Mouse (Mus musculus) Muller cell, postnatal 12 days (primary cell): ENCODE measurements around the gene Hexa.
A peak's percentile ranks its signal among the peaks of the same experiment; 100 is the strongest.

Experiments used
- DNase-seq: peaks from one replicate; pipeline ENCODE4 v3.0.0-alpha.2; 2015; ENCODE audit errors: inconsistent ontology term

Gene Hexa

GRCm38 (mm10) chr9:59539441-59540137 is at the start of gene Hexa, which contains the start of gene Tmem202:
Hexa (plus strand) TSS chr9:59539540.
Tmem202 (minus strand) TSS chr9:59539847.
- peak; percentile 94 for DNase-seq

- DNase-seq, result no peak
These were observed 31.2 kb upstream of the Hexa start for GRCm38 (mm10) chr9:59508146-59508545.

- DNase-seq, result no peak
These were observed 27.0 kb upstream of the Hexa start for GRCm38 (mm10) chr9:59512381-59512780.

GRCm38 (mm10) chr9:59515069-59515468 is 24.3 kb upstream of the Hexa start:
- DNase-seq, result no peak

DNA sequence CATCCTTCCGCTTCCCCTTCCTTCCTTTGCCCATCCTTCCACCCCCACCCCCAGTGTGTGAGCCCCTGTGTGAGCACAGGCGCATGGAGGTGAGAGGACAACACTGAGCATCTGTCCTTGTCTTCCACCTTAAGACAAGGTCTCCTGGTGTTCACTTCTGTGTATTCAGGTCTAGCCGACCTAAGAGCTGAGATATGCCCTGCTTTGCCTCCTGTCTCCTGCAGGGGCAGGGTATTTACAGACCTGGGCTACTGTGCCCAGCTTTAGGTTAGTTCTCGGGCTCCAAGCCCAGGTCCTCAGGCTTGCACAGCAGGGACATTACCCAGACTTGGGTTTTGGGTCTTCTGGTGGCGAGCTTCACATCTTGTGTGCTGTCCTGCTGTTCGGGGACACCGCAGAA is 22.2 kb upstream of the Hexa start:
- no peak for DNase-seq

GRCm38 (mm10) chr9:59518976-59519375 is 20.4 kb upstream of the Hexa start:
- DNase-seq, result no peak

GRCm38 (mm10) chr9:59519396-59519795 is 19.9 kb upstream of the Hexa start:
- no peak for DNase-seq

- DNase-seq, result no peak
These were observed 16.4 kb upstream of the Hexa start for GRCm38 (mm10) chr9:59522906-59523305.

DNA sequence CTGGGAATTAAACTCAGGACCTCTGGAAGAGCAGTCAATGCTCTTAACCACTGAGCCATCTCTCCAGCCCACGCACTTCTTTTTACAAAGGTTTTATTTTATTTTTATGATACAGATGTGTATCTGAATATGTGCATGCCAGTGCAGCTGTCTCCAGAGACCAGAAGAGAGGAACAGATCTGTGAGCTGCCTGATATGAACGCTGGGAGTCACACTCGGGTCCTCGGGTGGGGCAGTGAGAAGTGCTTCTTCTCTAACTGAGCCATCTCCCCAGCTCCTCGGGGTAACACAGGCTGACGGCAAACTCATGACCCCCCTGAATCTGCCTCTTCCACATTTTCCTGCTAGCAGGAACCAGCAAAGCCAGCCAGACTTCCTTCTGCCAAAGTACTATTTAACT is 12.6 kb upstream of the Hexa start:
- DNase-seq, result no peak

DNA sequence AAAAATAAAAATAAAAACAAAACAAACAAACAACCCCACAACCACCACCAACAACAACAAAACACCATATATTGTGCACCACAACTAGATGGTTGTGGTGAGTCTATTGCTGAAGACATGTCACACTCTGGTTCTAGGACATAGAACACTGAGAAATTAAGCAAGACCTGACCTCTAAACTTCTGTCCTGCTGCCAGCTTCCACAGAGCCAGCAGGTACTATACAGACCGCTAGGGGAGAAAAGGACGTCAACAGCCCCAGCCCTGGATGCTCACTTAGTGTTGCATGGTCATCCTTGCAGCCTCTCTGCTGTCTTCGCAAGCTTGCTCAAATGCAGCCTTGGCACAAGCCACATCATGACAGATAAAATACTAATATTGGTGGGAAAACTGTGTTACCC is 11.8 kb upstream of the Hexa start:
- DNase-seq, result no peak

- DNase-seq, result no peak
These were observed 11.1 kb upstream of the Hexa start for GRCm38 (mm10) chr9:59528274-59528673.

- DNase-seq, result no peak
These were observed 7.7 kb upstream of the Hexa start for GRCm38 (mm10) chr9:59531645-59532044.

GRCm38 (mm10) chr9:59533422-59533821 is 5.9 kb upstream of the Hexa start:
- no peak for DNase-seq

DNA sequence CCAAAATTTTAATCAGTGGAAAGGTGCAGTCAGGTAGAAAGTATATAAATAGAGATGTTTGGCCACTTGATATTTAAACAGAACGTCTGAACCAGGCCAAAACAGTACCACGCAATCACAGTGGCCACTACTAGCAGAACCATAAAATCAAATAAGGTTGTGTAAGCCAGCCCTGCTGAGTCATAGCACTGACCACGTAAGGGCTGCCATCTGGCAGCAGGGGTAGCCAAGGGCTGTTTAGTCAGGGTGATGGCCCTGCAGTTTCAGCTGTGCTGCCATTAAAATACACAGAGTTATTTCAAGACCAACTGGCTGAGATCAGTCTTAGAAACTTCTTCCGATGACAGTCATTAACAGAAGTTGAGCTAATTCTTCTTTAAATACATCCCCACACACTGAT is 5.5 kb upstream of the Hexa start:
- peak; percentile 71 for DNase-seq

DNA sequence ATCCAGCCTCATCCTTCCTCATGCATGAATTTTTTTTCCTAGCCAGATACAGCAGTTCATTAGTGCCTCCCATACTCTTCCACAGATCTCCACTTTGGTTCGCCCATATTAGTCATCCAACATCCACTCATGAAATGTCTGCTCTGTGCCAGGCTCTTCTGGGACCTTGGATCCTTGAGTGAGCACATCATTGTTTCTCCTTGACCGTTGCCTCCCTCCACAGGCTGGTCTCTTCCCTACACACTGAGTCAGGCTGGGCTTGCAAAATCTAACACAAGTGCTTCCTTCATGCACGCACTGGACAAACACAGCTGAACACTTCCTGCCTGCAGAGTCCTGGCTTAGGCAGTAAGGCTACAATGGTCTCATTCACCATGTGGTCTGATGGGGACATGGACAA is 1.7 kb upstream of the Hexa start:
- DNase-seq, result peak; percentile 81

DNA sequence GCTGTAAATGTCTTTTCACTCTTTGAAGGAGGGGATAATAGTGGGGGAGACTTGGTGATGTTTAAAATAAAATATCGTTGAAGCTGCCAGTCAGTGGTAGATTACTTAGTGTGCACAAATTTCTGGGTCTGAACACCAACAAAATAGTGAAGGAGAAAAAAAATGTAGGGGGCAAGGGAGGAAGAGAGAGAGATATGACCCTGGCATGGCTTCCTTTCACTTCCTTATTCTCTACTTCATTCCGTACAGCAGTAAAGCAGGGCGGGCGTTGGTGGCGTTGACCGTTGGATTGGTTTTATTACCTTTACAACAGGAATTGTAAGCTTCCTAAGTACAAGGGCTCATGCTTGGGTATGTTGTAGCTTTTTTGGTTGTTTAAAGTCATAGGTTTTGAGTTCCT is 2.3 kb downstream of the Hexa start:
- DNase-seq, result no peak

- no peak for DNase-seq
These were observed 3.5 kb downstream of the Hexa start for GRCm38 (mm10) chr9:59542766-59543324.

DNA sequence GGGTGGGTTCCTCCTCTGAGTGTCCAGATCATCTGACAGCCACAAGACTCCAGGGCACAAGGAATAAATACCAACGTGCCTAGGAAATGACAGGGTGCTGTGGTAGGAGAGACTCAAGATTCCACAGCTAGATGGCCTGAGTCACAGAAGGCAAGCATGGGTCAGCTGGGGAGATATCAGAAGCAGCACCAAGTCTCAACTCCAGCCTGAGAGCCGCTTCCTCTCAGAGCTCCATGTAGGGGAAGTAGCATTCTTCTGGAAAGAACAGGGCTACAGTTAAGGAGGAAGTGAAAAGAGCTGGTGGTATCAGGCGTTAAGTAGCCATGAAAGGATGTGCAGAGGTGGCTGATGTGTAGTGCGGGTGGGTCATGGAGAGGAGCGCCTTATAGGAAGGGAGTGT is 5.4 kb downstream of the Hexa start:
- no peak for DNase-seq

DNA sequence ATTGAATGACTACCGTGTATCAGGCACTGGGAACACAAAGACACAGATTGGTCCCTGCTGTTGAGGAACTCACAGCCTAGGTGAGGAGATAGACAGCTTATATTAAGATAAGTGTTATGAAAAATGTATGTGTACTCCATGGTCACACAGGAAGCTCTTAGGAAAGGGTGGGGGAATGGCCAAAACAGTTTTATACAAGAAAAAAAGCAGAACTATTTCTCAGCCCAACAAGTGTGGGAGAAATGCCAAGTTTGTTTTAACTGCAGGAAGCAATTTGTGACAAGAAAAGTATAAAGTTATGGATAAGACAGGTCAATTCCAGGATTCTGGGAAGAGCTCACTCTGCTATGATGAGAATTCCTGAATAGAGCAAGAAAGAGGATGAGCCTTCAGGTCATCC is 8.5 kb downstream of the Hexa start:
- DNase-seq, result no peak

DNA sequence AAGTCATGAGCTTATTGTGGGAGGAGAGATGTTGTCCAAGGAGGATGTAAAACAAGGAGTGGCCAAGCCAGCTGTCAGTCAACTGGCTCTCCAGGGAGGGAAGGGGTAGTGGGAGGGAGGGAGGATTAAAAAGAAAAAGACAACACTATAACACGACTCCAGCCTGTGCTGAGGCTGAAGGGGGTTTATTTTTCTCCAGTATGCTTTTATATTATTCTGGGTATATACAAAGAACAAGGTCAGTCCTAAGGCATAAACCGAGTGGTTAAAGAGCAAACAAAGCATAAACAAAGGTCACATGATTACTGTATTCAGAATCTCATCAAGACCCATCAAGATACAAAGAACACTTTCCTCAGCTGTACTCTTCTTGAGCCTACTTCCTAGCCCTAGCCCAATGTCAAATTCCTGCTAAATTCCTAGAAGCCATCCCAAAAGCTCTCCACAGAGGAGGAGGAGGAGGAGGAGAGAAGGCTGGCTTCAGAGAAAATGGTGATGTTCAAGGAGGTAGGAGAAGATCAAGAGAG is 9.7 kb downstream of the Hexa start:
- no peak for DNase-seq

- DNase-seq, result no peak
These were observed 10.7 kb downstream of the Hexa start for GRCm38 (mm10) chr9:59550077-59550476.

DNA sequence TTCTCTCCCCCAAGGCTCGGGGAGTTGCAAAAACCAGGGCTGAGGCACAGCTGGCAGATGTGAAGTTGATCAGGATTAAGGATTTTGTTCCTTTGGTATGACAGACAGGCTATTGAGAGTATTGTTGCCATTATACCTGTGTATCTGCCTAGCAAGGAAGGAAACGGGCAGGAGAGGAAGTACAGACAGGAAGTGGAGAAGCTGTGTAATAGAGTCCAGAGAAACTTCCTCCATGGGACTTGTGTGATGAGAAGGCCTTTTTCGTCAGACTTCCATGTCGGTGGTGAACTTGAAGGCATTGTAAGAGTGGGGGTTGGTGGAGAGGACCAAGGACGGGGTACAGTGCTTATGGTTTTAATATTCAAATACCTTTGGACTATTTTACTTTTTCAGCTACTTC is 11.7 kb downstream of the Hexa start:
- DNase-seq, result no peak

- DNase-seq, result no peak
These were observed 12.3 kb downstream of the Hexa start for GRCm38 (mm10) chr9:59551620-59552031.

DNA sequence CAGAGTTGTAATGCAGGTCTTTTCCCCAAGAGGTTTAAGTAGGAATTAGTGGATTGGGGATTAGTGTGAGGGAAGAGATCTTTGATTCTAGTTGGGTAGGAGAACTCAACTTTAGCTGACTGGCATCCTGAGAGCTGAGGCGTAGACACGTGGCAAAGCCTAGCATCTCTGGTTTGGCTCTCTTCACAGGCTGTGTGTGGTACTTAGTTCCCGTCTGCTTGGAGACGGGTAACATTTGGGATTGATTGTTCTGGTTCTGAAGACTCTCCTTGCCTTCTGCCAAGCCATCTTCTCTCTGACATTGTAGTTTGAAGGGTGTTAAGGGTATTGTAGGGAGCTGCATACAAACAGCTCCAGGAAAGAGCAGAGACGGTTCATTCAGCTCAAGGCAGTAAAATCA is 13.3 kb downstream of the Hexa start:
- DNase-seq, result no peak
